Mouse (Mus musculus): ENCODE results near the gene Arhgef3. TPM values are rescaled to one million over a fixed set of nuclear protein-coding genes. Genes with fewer than 3 reads are reported as not detected.

The Arhgef3 gene
- polyA plus RNA-seq, 1 experiment from 2014 or later: 1.6 TPM

- H3K36me3 ChIP-seq (ENCODE audit: poor library complexity, severe bottlenecking): no peaks in the 10 kb centered on the region
- H3K9me3 ChIP-seq (replicated peaks): no peaks in the 10 kb centered on the region
- no peak overlapping the region for H3K4me3 ChIP-seq
- 85% methylated on average over 5 of the region's 5 CpGs for WGBS
- H3K27ac ChIP-seq: no peak overlapping the region
- no peaks in the 10 kb centered on the region for H3K4me1 ChIP-seq
- no peaks in the 10 kb centered on the region for H3K27me3 ChIP-seq
- no peak for ATAC-seq
- H3K9ac ChIP-seq: no peak overlapping the region
- no peak overlapping the region for H3K4me2 ChIP-seq
These were observed 182.3 kb downstream of the Arhgef3 start for GRCm38 (mm10) chr14:27296987-27297386.

- H3K27ac ChIP-seq: no peak overlapping the region
- WGBS: 85% methylated on average over 2 of the region's 2 CpGs
- ATAC-seq: no peak
- H3K4me2 ChIP-seq: no peak overlapping the region
- no peaks in the 10 kb centered on the region for H3K36me3 ChIP-seq (ENCODE audit: poor library complexity, severe bottlenecking)
- no peaks in the 10 kb centered on the region for H3K27me3 ChIP-seq
- no peak overlapping the region for H3K4me3 ChIP-seq
- no peaks in the 10 kb centered on the region for H3K9me3 ChIP-seq (replicated peaks)
- H3K4me1 ChIP-seq: no peaks in the 10 kb centered on the region
- H3K9ac ChIP-seq: no peak overlapping the region
These were observed 184.2 kb downstream of the Arhgef3 start for GRCm38 (mm10) chr14:27298875-27299274.

- Histone ChIP-seq H3K9me3 (replicated peaks) (no peaks in the 10 kb centered on the region), H3K4me2 (no peak overlapping the region), H3K9ac (no peak overlapping the region), H3K27ac (no peak overlapping the region), H3K27me3 (no peaks in the 10 kb centered on the region), H3K36me3 (ENCODE audit: poor library complexity, severe bottlenecking) (no peaks in the 10 kb centered on the region), H3K4me1 (no peaks in the 10 kb centered on the region), H3K4me3 (no peak overlapping the region)
- ATAC-seq: no peak
- 89% methylated on average over 4 of the region's 4 CpGs for WGBS
These were observed 185.0 kb downstream of the Arhgef3 start for GRCm38 (mm10) chr14:27299705-27300104.

DNA sequence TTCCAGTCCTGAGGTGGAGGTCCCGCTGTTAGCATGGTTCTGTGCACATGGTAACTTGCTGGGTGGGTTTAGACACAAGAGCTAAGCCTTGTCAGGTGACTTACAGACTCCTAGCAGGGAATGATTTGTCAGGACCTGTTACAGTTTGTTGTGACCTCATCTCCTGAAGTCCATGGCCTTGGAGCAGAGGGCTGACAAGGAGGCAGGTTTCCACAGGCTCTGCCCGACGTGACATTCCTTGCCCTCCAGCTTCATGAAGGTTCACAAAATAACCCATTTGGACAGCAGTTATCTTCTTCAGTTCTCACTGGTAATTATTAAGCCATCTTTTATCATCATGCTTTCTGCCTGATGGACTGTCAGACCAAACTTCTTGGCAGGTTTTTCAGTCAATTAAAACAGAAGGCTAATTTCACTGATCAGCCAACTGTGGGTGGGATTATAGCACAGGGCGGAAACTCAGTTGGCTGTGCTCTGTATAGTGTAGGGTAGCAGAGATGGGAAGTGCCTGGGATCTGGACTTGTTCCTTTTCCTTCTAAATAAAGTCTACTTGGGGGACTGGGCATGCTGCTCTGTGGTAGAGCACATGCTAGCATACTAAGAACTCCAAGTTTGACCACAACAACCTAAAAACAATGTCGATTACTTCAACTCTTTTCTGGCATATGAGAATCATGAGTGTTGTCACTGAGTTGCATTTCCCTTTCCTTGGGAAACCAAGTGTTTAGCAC, 187.2 kb downstream of the Arhgef3 start:
- no peak for ATAC-seq
- H3K27ac ChIP-seq: no peak overlapping the region
- 77% methylated on average over 5 of the region's 5 CpGs for WGBS

DNA sequence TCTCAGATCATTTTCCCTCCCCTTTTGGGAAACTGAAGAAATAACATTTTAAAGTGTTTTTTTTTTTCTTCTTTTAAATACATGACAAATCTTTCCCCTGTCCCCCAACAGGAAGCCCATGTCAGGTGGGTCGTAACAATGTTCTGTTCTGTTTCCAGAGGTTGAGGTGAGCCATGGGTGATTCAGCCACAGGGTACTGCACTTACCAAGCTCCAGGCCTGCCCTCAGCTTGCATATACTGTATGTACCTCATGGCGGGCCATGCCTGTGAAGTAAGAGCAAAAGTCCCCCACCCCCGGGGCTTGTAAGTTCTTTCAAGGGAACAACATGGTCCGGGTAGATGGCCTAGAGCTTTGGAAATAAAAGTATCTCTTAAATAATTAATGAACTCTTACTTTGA, 188.6 kb downstream of the Arhgef3 start:
- no peaks in the 10 kb centered on the region for H3K9me3 ChIP-seq (replicated peaks)
- H3K36me3 ChIP-seq (ENCODE audit: poor library complexity, severe bottlenecking): no peaks in the 10 kb centered on the region
- no peak overlapping the region for H3K4me2 ChIP-seq
- no peak overlapping the region for H3K9ac ChIP-seq
- ATAC-seq: no peak
- no peak overlapping the region for H3K4me3 ChIP-seq
- 83% methylated on average over 4 of the region's 4 CpGs for WGBS
- no peak overlapping the region for H3K27ac ChIP-seq
- no peaks in the 10 kb centered on the region for H3K4me1 ChIP-seq
- no peaks in the 10 kb centered on the region for H3K27me3 ChIP-seq

More for the DNA sequence above, 187.2 kb downstream of the Arhgef3 start:
- no peaks in the 10 kb centered on the region for H3K27me3 ChIP-seq
- no peak overlapping the region for H3K4me2 ChIP-seq
- H3K9ac ChIP-seq: no peak overlapping the region
- no peaks in the 10 kb centered on the region for H3K9me3 ChIP-seq (replicated peaks)
- H3K4me3 ChIP-seq: no peak overlapping the region
- no peaks in the 10 kb centered on the region for H3K4me1 ChIP-seq
- H3K36me3 ChIP-seq (ENCODE audit: poor library complexity, severe bottlenecking): no peaks in the 10 kb centered on the region

- H3K4me1 ChIP-seq: no peaks in the 10 kb centered on the region
- H3K27me3 ChIP-seq: no peaks in the 10 kb centered on the region
- H3K4me3 ChIP-seq: no peak overlapping the region
- no peak for ATAC-seq
- H3K27ac ChIP-seq: no peak overlapping the region
- H3K9ac ChIP-seq: no peak overlapping the region
- H3K36me3 ChIP-seq (ENCODE audit: poor library complexity, severe bottlenecking): no peaks in the 10 kb centered on the region
- H3K4me2 ChIP-seq: no peak overlapping the region
- H3K9me3 ChIP-seq (replicated peaks): no peaks in the 10 kb centered on the region
- WGBS: 81% methylated on average over 4 of the region's 4 CpGs
These were observed 189.7 kb downstream of the Arhgef3 start for GRCm38 (mm10) chr14:27304408-27304807.

GRCm38 (mm10) chr14:27308761-27309160, 194.1 kb downstream of the Arhgef3 start:
- Histone ChIP-seq H3K9ac (no peak overlapping the region), H3K36me3 (ENCODE audit: poor library complexity, severe bottlenecking) (no peaks in the 10 kb centered on the region), H3K9me3 (replicated peaks) (no peaks in the 10 kb centered on the region), H3K27me3 (no peaks in the 10 kb centered on the region), H3K4me2 (no peak overlapping the region), H3K4me3 (no peak overlapping the region), H3K27ac (no peak overlapping the region), H3K4me1 (no peaks in the 10 kb centered on the region)
- WGBS: 69% methylated on average over 3 of the region's 3 CpGs
- ATAC-seq: no peak

DNA sequence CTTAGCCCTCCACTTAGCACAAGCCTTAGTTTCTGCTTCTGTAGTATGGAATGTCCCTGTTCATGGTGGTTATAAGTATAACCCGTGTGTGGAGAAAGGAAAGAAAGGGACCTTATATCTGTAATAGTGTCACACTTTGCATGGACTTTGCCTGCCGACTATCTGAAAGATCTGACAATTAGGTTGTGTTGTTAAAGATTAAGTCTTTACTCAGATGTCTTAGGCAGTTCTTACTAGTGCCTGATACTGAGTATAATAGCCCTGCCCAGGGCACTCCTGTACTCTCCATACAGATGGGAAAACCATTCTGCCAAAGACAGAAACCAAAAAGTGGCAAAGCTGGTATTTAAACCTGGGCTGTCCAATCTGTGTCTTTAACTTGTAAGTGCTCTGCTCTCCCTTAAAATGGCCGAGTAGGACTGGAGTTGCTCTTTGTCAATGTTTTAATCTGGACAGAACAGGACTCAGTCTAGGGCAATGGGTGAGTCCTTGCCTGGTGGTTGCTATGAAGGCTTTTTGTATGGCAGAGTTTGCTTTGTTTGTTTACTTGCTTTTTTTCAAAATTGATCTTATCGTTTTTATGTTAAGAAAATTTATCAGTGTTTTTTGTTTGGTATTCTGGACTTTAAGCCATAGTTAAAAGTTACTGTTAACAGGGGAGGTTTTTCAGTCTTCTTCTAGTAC, 196.0 kb downstream of the Arhgef3 start:
- Histone ChIP-seq H3K27me3 (no peaks in the 10 kb centered on the region), H3K9ac (no peak overlapping the region), H3K4me3 (no peak overlapping the region), H3K4me2 (no peak overlapping the region), H3K4me1 (no peaks in the 10 kb centered on the region), H3K36me3 (ENCODE audit: poor library complexity, severe bottlenecking) (no peaks in the 10 kb centered on the region), H3K9me3 (replicated peaks) (no peaks in the 10 kb centered on the region), H3K27ac (no peak overlapping the region)
- WGBS: 83% methylated on average over 4 of the region's 4 CpGs
- no peak for ATAC-seq

DNA sequence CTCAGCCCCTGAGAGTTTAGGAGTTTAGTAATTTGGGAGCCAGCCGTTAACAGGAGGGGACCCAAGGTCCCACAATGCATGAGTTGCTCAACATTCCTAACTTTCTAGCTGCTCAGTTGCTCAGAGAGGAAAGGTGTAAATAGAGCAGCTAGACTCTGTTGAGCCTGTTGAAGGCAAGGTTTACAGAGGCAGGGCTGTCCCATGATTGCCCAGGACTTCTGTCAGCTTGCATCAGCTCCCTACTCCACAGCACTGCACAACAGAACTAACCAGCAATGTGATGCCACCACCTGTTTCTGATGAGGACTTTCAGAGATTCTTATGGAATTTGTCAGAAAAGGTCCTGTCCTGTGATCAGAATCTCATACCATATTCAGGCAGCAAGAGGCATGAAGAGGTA, 197.7 kb downstream of the Arhgef3 start:
- Histone ChIP-seq H3K27me3 (no peaks in the 10 kb centered on the region), H3K36me3 (ENCODE audit: poor library complexity, severe bottlenecking) (no peaks in the 10 kb centered on the region), H3K9ac (no peak overlapping the region), H3K9me3 (replicated peaks) (no peaks in the 10 kb centered on the region), H3K27ac (no peak overlapping the region), H3K4me1 (no peaks in the 10 kb centered on the region), H3K4me3 (no peak overlapping the region), H3K4me2 (no peak overlapping the region)
- 86% methylated on average over 1 of the region's 1 CpGs for WGBS
- ATAC-seq: no peak

DNA sequence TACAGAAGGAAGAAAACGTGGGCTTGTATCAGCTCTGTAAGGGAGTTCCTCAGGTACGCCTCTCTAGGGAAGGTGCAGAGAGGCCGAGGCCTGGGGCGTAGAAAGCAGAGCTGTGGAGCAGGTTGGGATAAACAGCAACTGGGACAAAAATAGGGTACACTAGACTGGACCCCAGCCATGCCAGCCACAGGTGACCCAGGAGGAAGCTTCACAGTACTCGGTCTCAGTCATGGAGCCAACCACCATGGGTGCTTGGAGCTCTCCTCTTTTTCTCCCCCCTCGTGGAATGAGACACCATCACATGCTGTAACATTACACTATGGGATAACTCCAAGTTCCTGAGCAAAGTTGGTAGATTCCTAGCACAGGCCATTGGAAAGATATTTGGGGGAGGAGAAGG, 201.0 kb downstream of the Arhgef3 start:
- Histone ChIP-seq H3K36me3 (ENCODE audit: poor library complexity, severe bottlenecking) (no peaks in the 10 kb centered on the region), H3K27ac (no peak overlapping the region), H3K4me2 (no peak overlapping the region), H3K9me3 (replicated peaks) (no peaks in the 10 kb centered on the region), H3K4me1 (no peaks in the 10 kb centered on the region), H3K9ac (no peak overlapping the region), H3K4me3 (no peak overlapping the region), H3K27me3 (no peaks in the 10 kb centered on the region)
- 87% methylated on average over 6 of the region's 6 CpGs for WGBS
- no peak for ATAC-seq

DNA sequence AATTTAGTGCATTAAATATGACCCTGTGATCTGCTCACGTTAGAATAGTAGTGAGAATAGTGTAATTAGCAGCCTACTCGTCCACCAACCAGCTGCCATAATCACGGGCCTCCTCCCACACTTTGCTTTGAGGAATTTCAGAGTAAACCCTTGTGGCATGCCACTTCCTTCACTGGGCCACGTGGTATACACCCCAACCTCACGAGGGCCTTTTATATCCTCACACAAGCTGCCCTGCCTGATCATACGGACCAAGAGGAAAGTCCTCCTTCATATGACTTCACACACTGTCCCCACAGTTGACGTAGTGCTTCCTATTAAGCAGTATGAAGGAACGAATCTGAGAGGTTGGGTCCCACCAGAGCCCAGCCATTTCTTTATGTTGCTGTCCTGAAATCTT, 202.4 kb downstream of the Arhgef3 start:
- no peaks in the 10 kb centered on the region for H3K27me3 ChIP-seq
- H3K9me3 ChIP-seq (replicated peaks): no peaks in the 10 kb centered on the region
- whole genome bisulfite sequencing: 75% methylated on average over 8 of the region's 8 CpGs
- H3K4me2 ChIP-seq: no peak overlapping the region
- no peaks in the 10 kb centered on the region for H3K4me1 ChIP-seq
- H3K36me3 ChIP-seq (ENCODE audit: poor library complexity, severe bottlenecking): no peaks in the 10 kb centered on the region
- no peak overlapping the region for H3K27ac ChIP-seq
- no peak overlapping the region for H3K9ac ChIP-seq
- no peak for ATAC-seq
- no peak overlapping the region for H3K4me3 ChIP-seq

DNA sequence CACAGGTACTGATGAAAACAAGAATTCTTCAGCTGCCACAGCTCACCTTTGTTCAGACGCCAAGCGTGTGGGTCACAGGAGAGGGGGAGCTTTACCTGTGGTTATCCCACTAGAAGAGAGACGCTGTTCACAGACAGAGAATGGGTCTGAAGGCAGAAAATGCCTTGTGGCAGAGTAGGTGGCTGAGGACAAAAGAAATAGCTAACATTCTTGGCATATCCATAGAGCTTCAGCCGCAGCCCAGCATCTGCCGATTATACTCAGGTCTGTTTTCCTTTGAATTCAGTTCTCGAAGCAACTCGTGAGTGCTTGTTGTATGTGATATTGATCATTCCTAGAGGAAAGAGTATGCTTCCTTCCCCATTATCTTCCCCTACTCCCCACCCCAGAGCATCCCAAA, 204.7 kb downstream of the Arhgef3 start:
- H3K4me2 ChIP-seq: no peak overlapping the region
- WGBS: 62% methylated on average over 7 of the region's 7 CpGs
- H3K4me3 ChIP-seq: no peak overlapping the region
- no peaks in the 10 kb centered on the region for H3K4me1 ChIP-seq
- H3K9me3 ChIP-seq (replicated peaks): no peaks in the 10 kb centered on the region
- no peak overlapping the region for H3K9ac ChIP-seq
- H3K36me3 ChIP-seq (ENCODE audit: poor library complexity, severe bottlenecking): no peaks in the 10 kb centered on the region
- ATAC-seq: no peak
- H3K27ac ChIP-seq: no peak overlapping the region
- H3K27me3 ChIP-seq: no peaks in the 10 kb centered on the region

DNA sequence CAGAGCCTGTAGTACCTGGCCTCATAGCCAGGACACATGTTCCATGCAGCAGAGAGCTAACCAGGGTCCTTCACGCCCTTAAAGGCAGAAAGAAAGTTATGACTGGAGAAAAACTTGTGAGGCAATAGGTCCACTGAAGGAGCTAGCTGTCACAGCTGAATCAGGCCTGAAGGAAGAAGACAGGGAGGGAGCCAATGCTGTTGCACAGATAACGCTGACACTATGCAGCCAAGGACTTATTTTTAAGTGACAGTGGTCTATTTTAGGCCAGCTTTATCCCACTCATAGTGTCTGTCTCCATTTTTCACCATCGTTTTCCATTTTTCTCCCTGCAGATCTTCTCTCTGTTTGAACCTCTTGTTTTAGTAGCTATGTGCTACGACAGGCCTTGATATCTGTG, 207.3 kb downstream of the Arhgef3 start:
- H3K27ac ChIP-seq: no peak overlapping the region
- no peak overlapping the region for H3K4me3 ChIP-seq
- WGBS: 87% methylated on average over 4 of the region's 4 CpGs
- no peak overlapping the region for H3K9ac ChIP-seq
- no peak for ATAC-seq
- H3K36me3 ChIP-seq (ENCODE audit: poor library complexity, severe bottlenecking): no peaks in the 10 kb centered on the region
- no peaks in the 10 kb centered on the region for H3K4me1 ChIP-seq
- H3K27me3 ChIP-seq: no peaks in the 10 kb centered on the region
- H3K4me2 ChIP-seq: no peak overlapping the region
- H3K9me3 ChIP-seq (replicated peaks): no peaks in the 10 kb centered on the region

Data from forebrain, embryonic 13.5 days (tissue).